Mouse (Mus musculus): ENCODE data around the gene AU022252.

Gene AU022252

DNA sequence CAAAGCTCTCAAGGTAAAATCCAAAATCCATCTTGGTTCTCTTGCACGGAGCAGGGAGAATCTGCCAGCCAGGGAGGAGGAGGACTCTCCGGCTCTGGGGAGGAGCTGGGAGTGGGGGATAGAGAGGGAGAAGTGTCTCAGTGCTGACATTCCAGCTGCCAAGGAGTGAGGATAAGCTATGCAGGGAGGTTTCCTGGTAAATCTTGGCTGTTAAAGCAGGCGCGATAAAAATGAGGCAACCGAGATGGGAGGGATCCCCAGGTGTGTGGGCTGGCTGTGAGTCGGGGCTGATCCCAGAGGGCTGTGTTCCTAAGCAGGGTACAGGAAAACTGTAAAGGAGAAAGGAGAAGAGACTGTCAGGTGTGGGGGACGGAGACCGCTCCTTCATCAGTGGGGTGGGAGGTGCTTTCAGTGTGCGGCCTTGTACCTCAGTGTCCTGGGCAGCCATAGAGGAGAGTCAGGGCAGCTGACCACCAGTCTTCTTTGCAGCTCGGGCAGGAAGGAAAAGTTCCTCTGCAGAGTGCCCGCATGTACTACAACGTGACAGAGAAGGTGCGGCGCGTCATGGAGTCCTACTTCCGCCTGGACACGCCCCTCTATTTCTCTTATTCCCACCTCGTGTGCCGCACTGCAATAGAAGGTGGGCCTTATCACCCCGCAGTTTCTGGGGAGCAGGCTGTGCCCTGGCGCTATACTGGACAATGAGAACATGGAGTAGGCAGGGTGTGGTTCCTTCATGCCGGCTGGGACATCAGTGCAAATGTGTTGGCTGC lies 12.1 kb upstream of the AU022252 start:
- DNase-seq (ENCODE audit: low read depth), result no peak

DNA sequence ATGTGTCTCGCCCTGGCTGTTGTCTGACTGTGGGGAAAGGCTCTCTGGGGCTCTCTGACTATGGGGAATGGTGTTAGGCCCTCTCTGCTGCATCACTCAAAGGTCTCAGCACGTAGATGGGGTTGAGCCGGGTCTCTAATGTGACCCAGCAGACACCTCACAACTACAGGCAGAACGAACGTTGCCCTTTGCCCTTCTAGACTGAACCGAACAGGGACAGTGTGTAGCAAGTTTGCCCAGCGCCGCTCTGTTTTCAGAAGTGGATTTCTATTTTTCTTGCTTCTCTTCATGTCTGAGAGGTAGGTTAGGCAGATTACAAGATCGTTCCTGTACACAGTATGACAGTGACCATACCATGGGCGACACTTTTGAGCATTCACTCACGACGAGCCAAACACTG lies 10.1 kb upstream of the AU022252 start:
- no peak for DNase-seq (ENCODE audit: low read depth)

DNA sequence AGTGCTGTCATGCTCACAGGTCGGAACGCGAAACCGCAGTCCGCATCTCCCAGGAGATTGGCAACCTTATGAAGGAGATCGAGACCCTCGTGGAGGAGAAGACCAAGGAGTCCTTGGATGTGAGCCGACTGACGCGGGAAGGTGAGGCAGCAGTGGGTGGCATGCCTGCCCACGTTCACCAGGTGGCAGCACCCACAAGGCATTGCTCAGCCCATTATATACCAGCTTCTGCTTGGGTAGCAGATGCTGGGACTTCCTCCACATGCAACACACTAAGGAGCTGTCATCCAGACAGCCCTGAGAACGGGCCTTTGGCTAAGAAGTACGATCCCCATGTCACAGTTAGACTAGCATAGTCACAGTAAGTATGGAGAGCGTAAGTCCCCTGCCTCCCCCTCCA lies 9.2 kb upstream of the AU022252 start:
- no peak for DNase-seq (ENCODE audit: low read depth)

DNA sequence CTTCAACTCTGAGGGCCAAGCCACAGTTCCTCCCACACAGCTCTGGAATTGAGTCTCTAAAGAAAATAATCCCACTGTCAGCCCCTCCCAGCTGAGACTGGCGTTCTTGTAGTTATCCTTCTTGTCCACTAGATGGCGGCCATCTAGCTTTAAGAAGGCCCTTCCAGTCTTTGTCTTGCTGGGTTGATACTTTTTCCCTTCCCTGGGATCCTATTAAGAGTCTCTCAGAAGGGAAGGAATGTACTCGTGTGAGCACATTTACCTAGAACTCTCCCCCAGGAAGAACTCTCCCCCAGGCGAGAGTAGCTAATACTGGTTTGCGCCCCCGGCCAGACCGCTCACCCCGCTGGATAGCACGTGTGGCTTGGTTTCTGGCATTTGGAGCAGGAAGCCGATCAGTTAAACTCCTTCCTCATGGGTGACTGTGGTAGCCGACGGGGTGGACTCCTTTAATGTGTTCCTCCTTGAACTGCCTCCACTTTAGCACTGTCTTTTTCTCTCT lies 6.7 kb upstream of the AU022252 start:
- peak; percentile 68 for DNase-seq (ENCODE audit: low read depth)

DNA sequence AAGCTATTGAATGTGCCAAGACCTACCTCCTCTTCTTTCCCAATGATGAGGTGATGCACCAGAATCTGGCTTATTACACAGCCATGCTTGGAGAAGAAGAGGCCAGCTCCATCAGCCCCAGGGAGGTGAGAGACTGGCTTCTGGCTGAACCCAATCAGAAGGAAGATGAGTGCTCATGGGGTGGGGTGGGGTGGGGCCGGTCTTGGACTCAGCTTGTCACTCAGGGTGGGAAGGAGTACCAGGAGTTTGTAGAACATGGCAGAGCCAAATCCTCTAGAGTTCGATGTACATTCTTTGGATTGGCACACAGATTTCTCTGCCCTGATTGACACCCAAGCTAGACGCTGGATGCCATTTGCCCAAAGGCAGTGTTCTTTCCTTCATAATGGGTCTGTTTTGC lies 6.1 kb upstream of the AU022252 start:
- DNase-seq (ENCODE audit: low read depth), result no peak

DNA sequence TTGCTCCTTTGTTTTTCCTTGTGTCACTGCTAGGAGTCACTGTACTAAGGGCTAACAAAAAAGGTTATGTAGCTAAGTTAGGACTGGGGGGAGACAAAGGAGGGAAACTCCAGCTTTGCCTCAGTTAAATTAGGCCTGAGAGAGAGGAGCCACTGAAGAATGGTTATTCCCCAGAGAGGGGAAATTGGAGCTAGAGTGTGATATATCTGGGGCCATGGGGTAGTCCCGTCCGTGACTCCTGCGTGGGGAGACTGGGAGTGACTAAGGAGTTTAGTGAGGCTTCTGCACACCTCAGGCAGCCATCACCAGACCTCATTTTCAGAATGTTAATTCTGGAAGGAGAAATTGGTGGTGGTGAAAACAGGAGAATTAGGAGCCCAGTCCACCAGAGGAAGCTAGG lies 1.8 kb upstream of the AU022252 start:
- DNase-seq (ENCODE audit: low read depth), result no peak

DNA sequence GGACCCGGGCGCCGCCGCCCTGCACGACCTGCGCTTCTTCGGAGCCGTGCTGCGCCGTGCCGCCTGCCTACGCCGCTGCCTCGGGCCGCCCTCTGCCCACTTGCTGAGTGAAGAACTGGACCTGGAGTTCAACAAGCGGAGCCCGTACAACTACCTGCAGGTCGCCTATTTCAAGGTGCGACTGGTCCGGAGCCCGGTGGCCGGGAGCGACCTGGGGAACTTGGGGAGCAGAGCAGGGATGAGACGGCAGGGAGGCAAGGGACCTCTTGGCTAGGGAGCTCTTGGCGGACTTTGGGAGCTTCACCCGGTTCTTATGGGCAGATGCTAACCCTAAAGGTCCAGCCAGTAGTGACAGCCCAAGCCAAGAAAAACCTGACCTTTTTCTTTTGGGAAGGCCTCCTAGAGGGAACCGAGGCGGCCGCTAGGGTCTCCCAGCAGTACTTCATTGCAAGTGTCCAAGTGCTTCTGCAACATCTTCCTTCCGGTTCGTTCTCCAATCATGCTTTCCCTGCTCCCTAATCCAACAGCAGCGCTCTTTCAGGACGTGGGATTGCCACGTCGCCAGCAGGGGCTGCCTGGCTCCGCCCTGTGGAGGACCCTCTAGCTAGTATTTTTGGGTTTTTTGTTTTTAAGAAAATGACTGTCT lies 867 bp upstream of the AU022252 start:
- no peak for DNase-seq (ENCODE audit: low read depth)

DNA sequence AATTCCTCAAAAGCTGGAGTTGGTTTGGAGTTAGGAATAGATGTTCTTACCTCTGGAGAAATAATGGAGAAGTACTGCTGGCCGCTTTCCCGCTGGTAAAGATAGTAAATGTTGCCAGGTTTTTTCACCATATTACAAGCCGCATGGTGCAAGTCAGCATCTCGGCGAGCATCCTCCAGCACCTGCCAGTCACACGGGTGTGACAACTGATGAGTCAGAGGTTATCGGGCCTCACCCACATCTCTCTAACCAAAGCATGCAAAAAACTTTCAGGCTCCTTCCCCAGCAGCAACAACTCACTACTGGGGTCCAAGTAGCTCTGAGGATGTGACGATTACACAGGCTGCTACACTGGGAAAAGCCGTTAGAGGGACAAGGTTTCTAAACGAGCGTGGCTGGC lies 5.8 kb downstream of the AU022252 start:
- no peak for DNase-seq (ENCODE audit: low read depth)

DNA sequence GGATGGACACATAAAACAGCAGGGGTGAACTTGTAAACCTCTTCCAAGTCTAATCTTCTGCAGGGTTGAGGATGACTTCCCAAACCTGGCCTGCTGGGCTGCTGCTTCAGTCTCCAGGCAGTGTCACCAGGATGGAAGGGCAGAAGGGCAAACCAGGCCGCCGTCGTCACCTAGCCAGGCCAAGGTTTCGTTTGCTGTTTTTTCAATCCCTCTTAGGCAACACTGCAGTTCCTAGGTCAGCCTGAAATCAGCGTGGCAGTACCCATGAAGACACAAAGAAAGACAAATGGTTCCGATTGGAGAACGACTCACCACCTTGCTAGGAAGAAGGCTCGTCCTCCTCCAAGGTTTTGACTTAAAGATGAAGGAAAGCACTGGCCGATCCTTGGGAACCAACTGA lies 6.8 kb downstream of the AU022252 start:
- DNase-seq (ENCODE audit: low read depth), result no peak

DNA sequence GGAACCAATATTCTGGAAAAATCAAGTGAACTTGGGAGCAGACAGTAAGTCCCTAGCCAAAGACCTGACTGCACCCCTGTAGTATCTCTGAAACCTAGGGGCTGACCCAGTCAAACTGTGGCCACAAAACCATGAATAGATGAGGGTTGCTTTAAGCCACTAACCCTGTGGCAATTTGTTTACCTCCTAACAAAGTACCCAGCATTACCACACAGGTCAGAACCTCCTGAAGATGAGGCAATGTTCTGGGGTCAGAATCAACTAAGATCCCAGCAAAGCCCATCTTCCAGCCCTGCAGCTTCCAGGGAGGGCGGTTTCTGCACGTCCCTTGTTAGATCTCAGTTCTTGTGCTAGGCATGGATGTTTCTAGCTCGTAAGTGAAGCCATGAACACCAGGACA lies 8.0 kb downstream of the AU022252 start:
- no peak for DNase-seq (ENCODE audit: low read depth)

DNA sequence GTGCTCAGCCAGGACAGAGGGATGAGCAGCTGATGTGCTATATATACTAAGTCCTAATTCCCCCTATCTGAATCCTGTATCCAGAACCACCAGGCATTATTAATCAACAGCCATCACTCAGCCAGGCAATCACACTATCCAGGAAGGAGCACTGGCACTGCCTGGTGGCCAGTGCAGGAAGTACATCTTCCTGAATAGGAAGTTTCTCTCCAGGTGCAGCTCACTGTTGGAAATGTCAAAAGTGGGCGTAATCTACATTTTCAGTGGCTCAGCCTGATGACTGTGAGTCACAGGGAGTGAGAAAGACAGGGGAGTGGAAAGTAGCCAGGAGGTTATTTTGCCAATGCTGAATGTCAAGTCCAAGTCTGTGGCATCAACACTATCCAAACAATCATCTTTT lies 8.8 kb downstream of the AU022252 start:
- DNase-seq (ENCODE audit: low read depth), result peak; percentile 58

DNA sequence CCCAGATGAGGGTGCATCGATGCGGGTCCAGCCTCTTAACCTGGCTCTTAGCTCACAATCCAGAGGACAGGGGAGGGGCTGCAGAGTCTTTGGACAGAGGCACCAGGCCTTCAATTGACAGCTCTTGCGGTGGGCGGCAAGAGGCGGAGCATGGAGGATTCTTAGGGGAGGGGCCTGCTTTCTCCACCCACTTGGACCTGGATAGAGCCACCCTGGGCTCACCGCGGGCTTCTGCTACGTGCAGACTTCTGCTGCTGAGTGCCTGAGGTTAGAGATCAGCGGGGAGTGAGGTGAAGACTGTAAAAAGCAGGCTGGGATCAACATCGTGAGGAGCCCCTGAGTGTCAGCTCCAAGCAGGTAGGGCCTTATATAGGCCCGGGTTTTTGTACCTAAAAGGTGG lies 14.3 kb downstream of the AU022252 start, which contains the start of gene Tmem269:
Tmem269 (minus strand) TSS at position 49 of the 400 bp plus-strand sequence.
- no peak for DNase-seq (ENCODE audit: low read depth)

DNA sequence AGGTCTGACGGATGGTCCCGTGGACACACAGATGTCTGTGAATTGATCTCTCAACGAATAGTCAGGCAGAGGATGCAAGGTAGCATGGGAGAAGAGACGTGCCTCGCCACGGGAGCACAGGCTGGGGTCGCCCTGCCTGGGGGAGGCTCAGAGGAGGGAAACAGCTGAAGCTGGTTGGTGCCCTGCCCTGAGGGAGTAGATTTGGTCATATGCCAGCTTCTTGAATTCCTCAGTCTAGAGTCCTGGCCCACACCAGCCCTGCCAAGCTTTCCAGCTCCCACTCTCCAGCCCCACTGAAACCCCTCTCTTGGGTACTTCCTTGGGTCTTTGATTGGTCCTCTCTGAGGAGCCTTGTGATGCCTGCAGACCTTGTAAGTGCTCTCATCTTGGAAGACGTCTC lies 15.8 kb downstream of the AU022252 start:
- no peak for DNase-seq (ENCODE audit: low read depth)

DNA sequence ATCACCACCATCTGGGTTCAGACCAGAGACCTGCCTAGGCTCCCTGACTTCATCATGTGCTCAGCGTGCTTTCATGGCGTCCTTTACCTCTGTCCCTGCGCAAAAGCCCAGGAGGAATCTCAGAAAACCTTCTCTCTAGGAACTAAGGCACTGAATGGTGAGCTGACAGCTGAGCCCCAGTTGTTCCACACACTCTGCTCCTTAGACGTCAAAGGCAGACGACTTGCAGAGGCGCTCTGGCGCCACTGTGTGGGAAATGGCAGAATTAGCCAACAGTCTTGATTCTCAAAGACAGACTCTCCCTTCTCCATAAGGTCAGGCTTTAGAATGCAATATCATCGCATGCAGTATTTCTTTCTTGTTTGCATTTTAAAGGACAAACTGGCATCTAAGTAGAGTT lies 27.8 kb downstream of the AU022252 start:
- DNase-seq (ENCODE audit: low read depth), result no peak

DNA sequence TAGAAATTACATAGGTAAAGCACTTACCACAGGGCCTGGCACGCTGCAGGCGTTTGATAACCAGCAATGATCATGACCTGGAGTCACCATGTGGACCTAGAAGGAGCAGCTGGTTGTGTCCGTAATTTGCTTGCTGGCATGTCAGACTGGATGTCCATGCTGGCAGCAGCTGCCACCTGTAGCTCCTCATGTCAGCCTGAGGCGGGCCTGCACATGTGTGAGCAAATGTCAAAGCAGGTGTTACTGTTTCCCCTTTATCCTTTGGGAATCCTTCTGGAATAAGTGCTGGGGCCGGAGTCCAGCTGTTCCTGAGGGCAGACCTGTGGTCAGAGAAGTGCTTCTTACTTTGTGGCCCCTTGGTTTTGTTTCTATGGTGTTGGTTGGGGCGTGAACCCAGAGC lies 34.4 kb downstream of the AU022252 start:
- DNase-seq (ENCODE audit: low read depth), result no peak

DNA sequence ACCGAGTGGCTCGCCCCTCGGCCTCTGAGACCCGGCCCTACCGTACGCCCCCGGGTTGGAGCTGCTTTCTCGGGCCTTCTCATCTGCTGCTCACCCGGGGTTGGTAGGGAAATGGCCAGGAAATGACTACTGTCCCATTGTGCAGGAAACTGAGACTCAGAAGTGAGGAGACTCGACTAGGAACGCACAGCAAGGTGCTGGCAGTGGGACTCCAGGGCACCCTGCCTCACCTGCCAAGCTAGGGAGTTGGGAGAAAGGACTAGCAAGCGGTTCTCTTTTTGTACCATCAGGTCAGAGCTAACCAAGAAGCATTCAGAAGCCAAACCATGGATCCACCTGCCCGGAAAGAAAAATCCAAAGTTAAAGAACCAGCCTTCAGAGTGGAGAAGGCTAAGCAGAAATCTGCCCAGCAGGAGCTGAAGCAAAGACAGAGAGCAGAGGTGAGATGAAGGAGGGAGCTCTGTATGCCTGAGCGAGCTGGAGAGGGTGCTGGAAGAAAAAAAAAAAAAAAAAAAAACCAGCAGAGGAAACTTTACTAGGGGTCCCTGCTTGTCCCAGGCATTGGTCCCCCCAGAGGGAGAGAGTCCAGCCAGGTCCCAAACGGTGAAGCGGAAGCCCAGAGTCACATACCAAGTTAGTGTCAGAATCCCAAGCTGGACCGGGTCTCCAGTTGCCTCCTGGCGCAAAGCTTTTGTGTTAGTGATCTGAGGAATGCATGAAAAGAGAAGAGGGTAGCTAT lies 36.8 kb downstream of the AU022252 start:
- DNase-seq (ENCODE audit: low read depth), result no peak

DNA sequence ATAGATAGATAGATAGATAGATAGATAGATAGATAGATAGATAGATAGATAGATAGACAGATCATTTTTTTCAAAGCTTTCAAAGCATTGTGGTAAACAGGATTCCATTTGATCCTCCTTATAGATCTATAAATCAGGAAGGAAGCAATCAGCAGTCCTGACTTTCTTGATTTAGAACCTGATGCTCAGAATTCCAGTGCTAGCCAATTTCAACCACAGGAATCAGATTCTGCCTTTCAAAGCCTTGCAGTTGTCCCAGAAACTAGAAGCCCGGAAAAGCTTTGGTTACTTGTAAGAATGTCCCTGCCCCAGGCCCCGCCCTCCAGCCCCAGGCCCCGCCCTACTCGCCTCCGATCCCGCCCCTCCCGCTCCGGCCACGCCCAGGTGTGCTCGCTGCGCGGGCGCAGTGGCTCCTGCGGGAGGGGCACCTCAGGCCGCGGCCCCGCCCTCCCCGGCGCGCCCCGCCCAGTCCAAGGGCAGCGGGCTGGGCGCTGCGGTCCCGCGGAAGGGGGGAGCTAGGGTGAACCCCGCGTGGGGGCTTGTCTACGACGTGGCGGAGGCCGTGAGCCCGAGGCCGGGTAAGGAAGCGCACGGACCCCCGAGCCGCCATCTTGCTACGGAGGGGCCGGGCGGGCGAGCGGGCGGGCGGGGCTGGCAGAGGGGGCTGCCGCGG lies 37.5 kb downstream of the AU022252 start, which contains the start of gene Svbp:
Svbp (plus strand) TSS at position 398 of the 673 bp plus-strand sequence.
- peak; percentile 79 for DNase-seq (ENCODE audit: low read depth)

DNA sequence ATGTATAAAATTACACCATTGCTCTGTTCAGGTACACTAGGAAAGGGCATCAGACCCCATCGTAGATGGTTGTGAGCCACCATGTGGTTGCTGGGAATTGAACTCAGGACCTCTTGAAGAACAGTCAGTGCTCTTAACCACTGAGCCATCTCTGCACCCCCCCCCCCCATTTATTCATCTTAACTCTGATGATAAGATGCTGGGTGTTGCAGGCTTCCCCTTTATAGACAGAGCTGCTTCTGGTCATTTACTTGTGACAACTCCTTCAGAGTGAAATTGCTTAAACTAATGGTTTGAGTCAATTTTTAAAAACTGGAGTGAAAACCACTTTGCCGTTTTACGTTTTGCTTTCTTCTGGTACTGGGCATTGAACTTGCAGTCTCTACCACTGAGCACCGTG lies 39.8 kb downstream of the AU022252 start:
- DNase-seq (ENCODE audit: low read depth), result no peak

DNA sequence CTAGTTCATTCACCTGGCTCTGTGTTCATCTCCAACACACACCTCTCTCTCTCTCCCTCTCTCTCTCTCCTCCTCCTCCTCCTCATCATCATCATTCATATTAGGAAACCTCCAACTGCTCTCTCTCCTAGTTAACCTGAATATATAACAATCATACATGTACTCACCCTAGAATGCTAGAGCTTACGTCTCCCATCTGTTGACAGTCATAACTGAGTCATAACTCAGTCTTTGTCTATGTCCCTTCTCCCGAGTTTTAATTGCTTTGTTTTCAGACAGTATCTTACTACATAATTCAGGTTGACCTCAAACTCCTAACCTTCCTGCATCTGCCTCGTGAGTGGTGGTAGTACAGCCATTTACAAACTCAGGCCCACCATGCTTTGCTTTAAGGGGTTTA lies 41.2 kb downstream of the AU022252 start:
- no peak for DNase-seq (ENCODE audit: low read depth)

DNA sequence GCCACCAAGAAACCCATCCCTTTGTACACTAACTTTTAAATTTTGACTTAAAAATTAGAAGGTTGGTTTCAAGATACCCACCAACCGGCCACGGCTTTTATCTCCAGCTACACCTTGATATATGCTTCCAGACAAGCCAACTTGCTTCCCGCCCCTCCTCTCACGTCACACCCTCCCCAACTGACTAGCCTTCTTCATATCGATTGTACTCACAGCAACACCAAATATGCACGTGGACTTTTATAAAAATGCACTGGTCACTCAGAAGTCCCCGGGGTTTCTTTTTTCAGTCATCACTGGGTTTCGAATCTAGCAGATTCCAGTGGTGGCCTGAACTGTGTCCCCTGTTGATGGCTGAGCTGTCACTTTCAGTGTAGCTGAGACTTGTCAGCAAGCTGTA lies 41.9 kb downstream of the AU022252 start:
- DNase-seq (ENCODE audit: low read depth), result no peak

DNA sequence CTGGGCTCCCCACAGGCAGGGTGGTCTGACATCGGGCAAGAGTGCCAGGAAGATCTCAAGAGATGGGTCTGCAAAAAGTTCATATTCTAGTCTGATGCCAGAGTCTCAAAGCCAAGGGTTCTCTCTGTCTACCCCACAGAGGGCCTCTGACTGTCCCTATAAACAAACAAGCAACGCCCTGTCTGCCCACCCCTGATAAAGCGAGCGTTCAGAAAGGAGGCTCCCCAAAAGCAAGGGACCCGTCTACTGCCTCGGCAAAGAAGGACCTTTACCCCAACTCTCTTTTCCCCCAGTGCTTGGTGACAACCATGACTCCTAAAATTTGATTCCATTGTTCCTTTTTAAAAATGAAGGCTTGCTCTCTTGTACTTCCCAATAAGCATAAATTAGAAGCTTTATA lies 42.6 kb downstream of the AU022252 start, which contains the start of gene Ermap:
Ermap (minus strand) TSS at position 148 of the 400 bp plus-strand sequence.
- no peak for DNase-seq (ENCODE audit: low read depth)

DNA sequence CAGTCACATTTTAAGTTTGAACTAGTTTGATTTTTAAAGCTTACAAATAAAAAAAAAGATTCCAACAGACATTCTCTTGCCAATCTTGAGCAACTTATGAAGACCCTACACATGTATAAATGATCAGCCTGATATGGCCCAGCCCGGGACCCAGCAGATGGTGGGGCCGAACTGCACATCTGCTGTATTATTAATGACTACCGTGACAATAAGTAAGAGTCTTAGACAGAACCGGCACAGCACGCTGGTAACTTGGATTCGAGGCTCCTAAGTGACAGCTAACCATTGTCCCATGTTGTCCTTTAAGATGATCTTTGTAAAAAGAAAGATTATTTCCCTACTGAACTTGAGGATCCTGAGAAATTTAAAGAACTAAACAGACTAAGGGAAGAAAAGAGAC lies 43.1 kb downstream of the AU022252 start:
- DNase-seq (ENCODE audit: low read depth), result no peak

Data from c-Kit-positive CD71-negative TER-119-negative erythroid progenitor cells, embryonic 14.5 days (primary cell).